Mouse (Mus musculus): ENCODE results near the gene Wdr13.
"Not testable (repeated sequence)": the region's sequence is repeated elsewhere in the genome, so short reads cannot be mapped to it uniquely, and the experiment has no call there.

The Wdr13 gene

DNA sequence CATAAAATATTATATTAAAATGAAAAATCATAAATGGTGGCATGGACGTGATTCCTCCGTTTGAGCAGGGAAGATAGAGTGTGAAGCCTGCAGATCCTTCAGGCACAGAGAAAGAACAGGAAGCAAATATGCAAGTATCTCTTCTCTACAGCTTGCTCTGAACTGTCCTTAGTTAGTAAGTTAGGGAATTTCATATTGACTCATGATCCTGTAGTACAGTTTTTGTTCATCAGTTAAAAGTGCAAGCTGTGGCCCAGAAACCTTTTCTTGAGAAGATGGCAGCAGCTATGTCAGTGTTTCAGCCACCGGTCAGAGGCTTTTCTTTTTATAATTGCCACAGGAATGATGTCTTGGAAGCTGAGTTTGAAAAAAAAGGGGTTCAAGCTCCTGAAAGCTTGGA, 27.7 kb downstream of the Wdr13 start:
- DNase-seq (ENCODE audit: low read depth): no peak

- no peak for DNase-seq (ENCODE audit: low read depth)
Observed at GRCm38 (mm10) chrX:8102213-8102668, 30.5 kb downstream of the Wdr13 start.

- DNase-seq (ENCODE audit: low read depth): no peak
Observed at GRCm38 (mm10) chrX:8101017-8101416, 31.7 kb downstream of the Wdr13 start.

- DNase-seq (ENCODE audit: low read depth): no peak
Observed at GRCm38 (mm10) chrX:8099435-8099834, 33.3 kb downstream of the Wdr13 start.

DNA sequence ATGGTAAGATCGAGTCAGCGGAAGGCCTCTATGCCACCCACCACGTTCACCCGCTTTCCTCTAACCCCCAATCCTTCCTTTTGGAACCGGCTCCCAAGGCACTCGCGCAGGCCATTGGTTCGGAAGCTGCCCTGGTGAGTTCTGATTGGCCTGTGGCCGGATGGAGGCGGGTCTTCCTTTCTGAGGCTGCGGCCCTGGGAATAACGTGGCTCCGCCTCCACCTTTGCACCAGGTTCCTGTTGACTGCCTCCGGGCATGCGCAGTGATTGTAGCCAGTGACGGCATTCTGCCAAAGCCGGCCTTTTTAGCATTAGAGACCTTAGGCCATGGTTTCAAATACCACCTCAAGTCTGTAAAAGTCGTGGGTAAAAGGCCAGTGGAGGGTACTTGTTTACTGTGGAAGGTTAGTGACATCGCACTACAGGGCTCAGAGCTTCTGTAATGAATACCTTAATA, 35.9 kb downstream of the Wdr13 start:
- peak; percentile 92 for DNase-seq (ENCODE audit: low read depth)

GRCm38 (mm10) chrX:8096068-8096786, 36.5 kb downstream of the Wdr13 start:
- DNase-seq (ENCODE audit: low read depth): not testable (repeated sequence)

- no peak for DNase-seq (ENCODE audit: low read depth)
Observed at GRCm38 (mm10) chrX:8095546-8095945, 37.1 kb downstream of the Wdr13 start.

GRCm38 (mm10) chrX:8090954-8091347, 41.7 kb downstream of the Wdr13 start:
- DNase-seq (ENCODE audit: low read depth): not testable (repeated sequence)

DNA sequence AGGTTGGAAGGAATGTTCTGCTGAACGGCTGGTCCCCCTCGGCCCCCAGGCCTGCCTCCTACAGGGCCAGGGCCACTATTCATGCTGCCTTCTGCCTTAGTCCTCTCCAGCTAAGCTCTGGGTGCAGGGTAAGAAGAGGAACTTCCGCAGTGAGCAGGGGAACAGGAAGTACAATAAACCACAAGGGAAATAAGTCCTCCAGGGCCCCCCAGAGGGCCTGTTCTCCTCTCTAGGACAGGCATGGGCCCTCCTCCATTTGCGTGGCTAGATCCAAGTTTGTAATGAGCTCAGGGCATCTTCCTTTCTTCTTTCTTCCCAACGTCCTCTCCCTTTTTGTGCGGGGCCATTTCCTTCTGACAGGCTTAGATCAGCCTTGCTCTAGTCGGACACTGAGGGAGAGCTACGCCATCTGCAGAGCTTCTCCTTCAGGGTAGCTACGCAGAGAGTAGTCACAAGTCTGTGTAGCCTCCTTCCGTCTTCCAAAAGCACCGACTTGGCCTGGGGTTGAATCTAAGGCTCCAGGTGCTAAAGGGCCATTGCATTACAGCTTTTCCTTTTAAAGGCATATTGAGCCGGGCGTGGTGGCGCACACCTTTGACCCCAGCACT, 42.2 kb downstream of the Wdr13 start, which contains the start of gene Was:
Gene Was, minus strand, starts transcription at position 153 of the 608 bp plus-strand sequence.
- DNase-seq (ENCODE audit: low read depth): no peak

GRCm38 (mm10) chrX:8089746-8090145, 42.9 kb downstream of the Wdr13 start:
- DNase-seq (ENCODE audit: low read depth): no peak

GRCm38 (mm10) chrX:8085611-8086010, 47.1 kb downstream of the Wdr13 start:
- DNase-seq (ENCODE audit: low read depth): no peak

DNA sequence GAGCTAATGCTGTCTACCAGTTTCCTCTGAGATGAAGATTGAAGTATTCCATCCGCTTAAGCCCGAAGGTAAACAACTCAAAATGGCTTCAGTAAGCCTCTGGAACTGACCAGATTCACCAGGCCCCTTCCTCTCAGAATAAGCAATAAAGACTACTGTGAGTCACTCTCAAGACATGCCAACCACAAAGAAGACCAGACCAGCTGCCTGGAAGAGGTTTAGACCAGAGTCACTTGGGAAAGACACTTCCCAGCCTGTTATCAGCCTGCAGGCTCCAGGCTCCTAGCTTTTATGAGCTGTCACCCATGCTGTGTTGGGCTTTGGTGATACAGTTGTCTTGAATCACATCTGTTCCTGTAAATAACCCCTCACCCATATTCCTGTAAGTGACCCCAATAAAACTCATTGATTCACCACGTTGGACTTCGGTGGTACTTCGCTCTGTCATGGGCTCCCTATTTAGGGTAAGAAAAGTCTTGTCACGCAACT, 47.9 kb downstream of the Wdr13 start:
- DNase-seq (ENCODE audit: low read depth): no peak

- no peak for DNase-seq (ENCODE audit: low read depth)
Observed at GRCm38 (mm10) chrX:8075104-8075503, 57.6 kb downstream of the Wdr13 start.

GRCm38 (mm10) chrX:8074430-8075014, 58.2 kb downstream of the Wdr13 start, which contains the start of gene Suv39h1:
TSS of gene Suv39h1 (minus strand) at chrX:8074760.
- peak; percentile 93 for DNase-seq (ENCODE audit: low read depth)

GRCm38 (mm10) chrX:8073881-8074429, 58.7 kb downstream of the Wdr13 start:
- DNase-seq (ENCODE audit: low read depth): no peak
